Mouse (Mus musculus) gastrocnemius, postnatal 4 days (tissue): ENCODE results near the gene Cchcr1. TPM values are rescaled to one million over a fixed set of nuclear protein-coding genes. Genes with fewer than 3 reads are reported as not detected.

ENCODE experiments used
- DNase-seq, 2 experiments: peaks; one replicate each; pipeline ENCODE4 v3.0.0; 2021 to 2022; ENCODE audit warnings: low spot score in 2 of 2, mixed read lengths in 2 of 2
- total RNA-seq, 2 experiments: library from RNA; stranded (reverse); gene quantifications; 2 replicates each; pipeline ENCODE4 v1.2.3; 2021

Cchcr1 gene
- total RNA-seq, 2 experiments from 2014 or later, result 13.8 to 15.0 TPM

GRCm38 (mm10) chr17:35554321-35554720 lies 37.4 kb downstream of the Cchcr1 start:
- no peak for DNase-seq

- no peak for DNase-seq
Observed at GRCm38 (mm10) chr17:35554761-35555397, 38.0 kb downstream of the Cchcr1 start.

- no peak for DNase-seq
Observed at GRCm38 (mm10) chr17:35556186-35556765, 39.4 kb downstream of the Cchcr1 start.

- DNase-seq, result no peak
Observed at GRCm38 (mm10) chr17:35556812-35557211, 39.9 kb downstream of the Cchcr1 start.

GRCm38 (mm10) chr17:35557351-35557750 lies 40.5 kb downstream of the Cchcr1 start:
- no peak for DNase-seq

GRCm38 (mm10) chr17:35558216-35558615 lies 41.3 kb downstream of the Cchcr1 start:
- no peak for DNase-seq

GRCm38 (mm10) chr17:35567150-35567549 lies 50.2 kb downstream of the Cchcr1 start, which contains the start of gene 2300002M23Rik:
Gene 2300002M23Rik, plus strand, starts transcription at chr17:35567450.
- DNase-seq, result no peak

- no peak for DNase-seq
Observed at GRCm38 (mm10) chr17:35567767-35568166, 50.9 kb downstream of the Cchcr1 start.

- DNase-seq, result no peak
Observed at GRCm38 (mm10) chr17:35569091-35569944, 52.4 kb downstream of the Cchcr1 start.

- DNase-seq, result no peak
Observed at GRCm38 (mm10) chr17:35570836-35571235, 53.9 kb downstream of the Cchcr1 start.

GRCm38 (mm10) chr17:35571477-35571876 lies 54.6 kb downstream of the Cchcr1 start:
- no peak for DNase-seq

- DNase-seq, result peak; percentile 51 to 77
Observed at GRCm38 (mm10) chr17:35578211-35578610, 61.3 kb downstream of the Cchcr1 start.

Other genes with a start within 250 kb of the Cchcr1 start
- gene H2-Q1, start 196.7 kb upstream of the Cchcr1 start, total RNA-seq, result under 1 TPM; 0.52 to 0.67 TPM
- under 1 TPM; 0.59 to 0.93 TPM for gene H2-Q2, start 174.9 kb upstream of the Cchcr1 start, total RNA-seq
- gene H2-Q4, start 137.5 kb upstream of the Cchcr1 start, total RNA-seq, result 1 to 10 TPM; 5.2 to 6.2 TPM
- gene H2-Q6, start 92.2 kb upstream of the Cchcr1 start, total RNA-seq, result under 1 TPM; 0.34 to 0.41 TPM
- gene H2-Q7, start 77.9 kb upstream of the Cchcr1 start, total RNA-seq, result 1 to 10 TPM in 1 of 2 experiments, under 1 TPM in 1; 0.71 to 1.0 TPM
- gene H2-Q10, start 47.0 kb upstream of the Cchcr1 start, total RNA-seq, result 1 to 10 TPM in 1 of 2 experiments, under 1 TPM in 1; 0.32 to 1.6 TPM
- under 1 TPM; 0.20 to 0.26 TPM for gene Pou5f1, start 11.1 kb upstream of the Cchcr1 start, total RNA-seq
- gene Tcf19, start 276 bp upstream of the Cchcr1 start, total RNA-seq, result 10 to 100 TPM; 28.1 to 29.9 TPM
- gene Psors1c2, start 16.1 kb downstream of the Cchcr1 start, total RNA-seq, result not detected
- gene Cdsn, start 35.0 kb downstream of the Cchcr1 start, total RNA-seq, result under 1 TPM; 0.29 to 0.39 TPM
- gene 2300002M23Rik, start 50.4 kb downstream of the Cchcr1 start, total RNA-seq, result not detected
- gene Sfta2, start 84.4 kb downstream of the Cchcr1 start, total RNA-seq, result not detected
- not detected for gene Gm9573, start 109.5 kb downstream of the Cchcr1 start, total RNA-seq
- gene Mucl3, start 126.6 kb downstream of the Cchcr1 start, total RNA-seq, result not detected
- 10 to 100 TPM; 22.1 to 24.4 TPM for gene Vars2, start 150.5 kb downstream of the Cchcr1 start, total RNA-seq
- gene Gtf2h4, start 156.6 kb downstream of the Cchcr1 start, total RNA-seq, result 10 to 100 TPM; 20.6 to 29.2 TPM
- 10 to 100 TPM; 69.6 to 71.4 TPM for gene Ddr1, start 187.5 kb downstream of the Cchcr1 start, total RNA-seq